Mouse (Mus musculus) lung, postnatal 36 days (tissue): Measurements from ENCODE around the gene Stam2.

Source experiments
- DNase-seq: peaks from one replicate; pipeline ENCODE4 v3.0.0; 2022; ENCODE audit warnings: mixed read lengths

Gene Stam2

GRCm38 (mm10) chr2:52647255-52647998 is 94.7 kb downstream of the Stam2 start:
- DNase-seq, result no peak

- DNase-seq, result no peak
Observed at GRCm38 (mm10) chr2:52643657-52644056, 98.4 kb downstream of the Stam2 start.
